Mouse (Mus musculus) small intestine, adult 2 months (tissue): ENCODE measurements around the gene Cyp4b1. TPM values are rescaled to one million over a fixed set of nuclear protein-coding genes. Genes with fewer than 3 reads are reported as not detected.
"Not testable (repeated sequence)": the region's sequence is repeated elsewhere in the genome, so short reads cannot be mapped to it uniquely, and the experiment has no call there.

Source experiments
- H3K27ac ChIP-seq: fragments of 200-500 bp; 2 replicates; pipeline ENCODE4 v1.5.1; 2012; ENCODE audit warnings: low read depth, low read length, control low read depth, inconsistent platforms; ENCODE audit not compliant: insufficient read depth
- H3K27me3 ChIP-seq: fragments of 200-500 bp; 2 replicates; pipeline ENCODE4 v1.6.1; 2012; ENCODE audit warnings: mild to moderate bottlenecking, moderate library complexity, low read length, inconsistent platforms; ENCODE audit not compliant: control insufficient read depth, insufficient read depth
- H3K36me3 ChIP-seq: fragments of 200-500 bp; 2 replicates; pipeline ENCODE4 v1.6.1; 2012; ENCODE audit warnings: mild to moderate bottlenecking, low read length, control low read depth, inconsistent platforms; ENCODE audit not compliant: control insufficient read depth, insufficient read depth
- H3K4me1 ChIP-seq: fragments of 200-500 bp; 2 replicates; pipeline ENCODE4 v1.6.1; 2012; ENCODE audit warnings: low read length, inconsistent platforms, mixed read lengths; ENCODE audit not compliant: control insufficient read depth, insufficient read depth, insufficient read length
- H3K4me3 ChIP-seq: fragments of 200-500 bp; 2 replicates; pipeline ENCODE4 v1.5.1; 2012; ENCODE audit warnings: low read depth, mild to moderate bottlenecking, control low read depth, inconsistent platforms, low read length, moderate library complexity
- CTCF ChIP-seq: fragments of 200-500 bp; IDR thresholded peaks from 2 replicates; pipeline ENCODE4 v1.5.1; 2012; ENCODE audit warnings: low read depth, mild to moderate bottlenecking, control low read depth, inconsistent platforms, low read length, moderate library complexity, mixed read lengths; ENCODE audit not compliant: insufficient replicate concordance, insufficient read length; ENCODE audit errors: extremely low read depth
- POLR2A ChIP-seq: fragments of 200-500 bp; IDR thresholded peaks from 2 replicates; pipeline ENCODE4 v1.6.1; 2012; ENCODE audit warnings: low read depth, mild to moderate bottlenecking, control low read depth, inconsistent platforms, low read length, moderate library complexity
- WGBS: fragments of 180-500 bp; shearing (Covaris S2); methylation state at CpG from one replicate; pipeline ENCODE4 v1.1.7; 2018; 5-methylcytosine and 5-hydroxymethylcytosine counted together
- polyA plus RNA-seq: library from polyadenylated mRNA; depleted of rRNA; stranded (reverse); fragments of >200 nt; gene quantifications from 2 replicates; pipeline ENCODE4 v1.2.3, GENCODE M21; 2012

Gene Cyp4b1
- polyA plus RNA-seq, 1 experiment: 213 TPM

DNA sequence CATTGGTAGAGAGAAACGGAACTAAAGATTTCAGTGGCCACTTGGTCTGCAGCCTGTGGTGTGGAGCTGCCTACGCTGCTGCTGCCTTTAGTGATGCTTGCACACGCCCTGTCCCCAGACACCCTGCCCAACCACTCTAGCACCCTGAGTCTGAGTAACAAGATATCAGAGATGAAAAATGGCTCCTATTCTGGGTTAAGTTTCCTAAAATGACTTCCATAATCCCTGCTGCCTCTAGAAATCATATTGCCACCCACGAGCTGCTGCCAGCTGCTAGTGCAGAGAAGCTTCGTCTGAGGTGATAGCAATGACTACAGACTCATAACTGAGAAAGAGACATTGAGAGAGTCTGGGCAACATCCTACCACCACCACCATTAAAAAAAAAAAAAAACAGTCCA, 3.3 kb upstream of the Cyp4b1 start:
- Histone ChIP-seq H3K27me3 (no peaks in the 10 kb centered on the region), H3K4me3 (no peak overlapping the region), H3K27ac (no peak overlapping the region), H3K4me1 (peaks cover 13% of the 10 kb centered on the region; the same call in 1 of the 2 replicates), H3K36me3 (no peaks in the 10 kb centered on the region)
- 90% methylated on average over 5 of the region's 5 CpGs for WGBS
- no peak for TF ChIP-seq POLR2A
- TF ChIP-seq CTCF: no peak

DNA sequence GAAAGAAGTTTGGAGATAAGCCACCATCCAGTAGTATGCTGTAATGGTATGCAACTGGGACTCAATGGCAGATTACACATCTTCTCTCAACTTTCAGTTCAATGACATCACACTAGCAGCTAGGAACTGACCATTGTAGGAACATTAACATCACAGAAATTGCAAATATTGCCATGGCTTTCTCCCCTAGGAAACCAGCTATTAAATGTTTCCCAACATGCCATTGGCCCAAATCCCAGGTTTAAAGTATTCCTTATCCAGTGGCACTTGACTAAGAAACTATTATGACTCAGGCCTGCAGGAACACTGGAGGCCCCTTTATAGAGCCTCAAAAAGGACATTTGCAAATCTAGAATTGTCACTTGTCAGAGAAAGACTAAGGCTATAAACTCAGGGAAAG, 1.8 kb upstream of the Cyp4b1 start:
- H3K4me3 ChIP-seq: no peak overlapping the region
- H3K27ac ChIP-seq: no peak overlapping the region
- no peaks in the 10 kb centered on the region for H3K27me3 ChIP-seq
- H3K4me1 ChIP-seq: peaks cover 23% of the 10 kb centered on the region; the same call in 1 of the 2 replicates
- TF ChIP-seq POLR2A (no peak), CTCF (no peak)
- no peaks in the 10 kb centered on the region for H3K36me3 ChIP-seq

DNA sequence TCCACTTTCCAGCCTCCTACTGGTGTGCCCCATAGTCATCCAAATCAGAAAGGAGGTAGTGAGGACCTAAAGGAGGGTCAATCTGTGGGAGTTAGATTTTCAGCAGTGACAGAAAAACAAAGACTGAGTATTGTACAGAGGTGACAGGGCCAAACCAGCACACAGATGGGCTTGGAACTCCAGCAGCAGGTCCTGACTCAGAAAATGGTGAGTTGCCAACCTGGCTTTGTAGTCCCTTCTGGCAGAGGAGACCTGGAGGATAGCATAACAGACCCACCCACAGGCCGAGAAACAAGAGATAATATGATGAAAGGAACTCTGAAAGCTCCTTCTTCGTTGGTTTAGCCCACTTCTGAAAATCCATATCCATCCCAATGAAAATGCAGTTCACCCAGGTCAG, 1.2 kb upstream of the Cyp4b1 start:
- H3K4me1 ChIP-seq: peaks cover 27% of the 10 kb centered on the region; the same call in 1 of the 2 replicates

GRCm38 (mm10) chr4:115645371-115645770, 2.2 kb downstream of the Cyp4b1 start:
- Histone ChIP-seq H3K4me1 (peaks cover 36% of the 10 kb centered on the region; the same call in 1 of the 2 replicates), H3K27ac (peak overlapping the region; percentile 77), H3K36me3 (peaks cover 6% of the 10 kb centered on the region; the same call in 1 of the 2 replicates), H3K27me3 (no peaks in the 10 kb centered on the region), H3K4me3 (no peak overlapping the region)
- TF ChIP-seq POLR2A (no peak), CTCF (no peak)

More for the DNA sequence above, 1.2 kb upstream of the Cyp4b1 start:
- TF ChIP-seq POLR2A: no peak
- no peak for TF ChIP-seq CTCF
- Histone ChIP-seq H3K27ac (no peak overlapping the region), H3K27me3 (no peaks in the 10 kb centered on the region), H3K36me3 (no peaks in the 10 kb centered on the region), H3K4me3 (no peak overlapping the region)
- WGBS: 75% methylated on average over 2 of the region's 2 CpGs

DNA sequence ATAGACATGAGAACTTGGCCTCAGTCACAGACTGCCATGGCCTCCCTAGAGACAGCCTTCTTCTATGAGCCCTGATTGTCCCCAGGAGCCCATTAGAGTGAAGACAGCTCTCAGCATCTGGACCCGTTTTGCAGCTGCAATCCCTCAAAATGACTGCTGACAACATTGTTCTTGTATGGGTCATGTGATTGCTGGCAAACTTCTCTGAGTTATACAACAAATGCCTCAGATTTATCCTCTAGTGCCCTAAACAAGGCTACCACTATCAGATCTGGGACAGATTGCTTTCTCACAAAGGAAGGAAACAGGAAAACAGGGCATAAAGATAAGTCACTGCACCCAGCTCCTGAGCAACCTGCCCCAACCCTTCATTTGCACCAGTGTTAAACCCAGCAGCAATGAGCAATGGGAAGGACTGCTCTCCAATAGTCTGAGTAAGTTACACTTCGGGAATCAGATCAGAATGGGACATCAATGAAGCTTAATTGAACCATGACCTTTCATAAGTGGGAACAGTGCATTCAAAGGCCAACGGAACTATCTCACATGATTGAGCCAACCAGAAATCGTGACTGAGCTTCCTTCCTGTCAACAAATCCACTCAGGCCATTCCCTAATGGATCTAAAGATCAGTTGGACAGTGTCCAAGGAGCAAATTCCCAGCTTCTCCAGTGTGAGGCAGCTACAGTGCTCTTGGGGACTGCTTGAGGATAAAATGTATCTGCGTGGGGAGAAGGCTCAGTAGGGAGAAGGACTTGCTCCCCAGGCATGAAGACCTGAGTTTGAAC, 4.4 kb downstream of the Cyp4b1 start:
- Histone ChIP-seq H3K4me1 (peaks cover 32% of the 10 kb centered on the region; the same call in 1 of the 2 replicates), H3K4me3 (no peak overlapping the region), H3K27me3 (no peaks in the 10 kb centered on the region), H3K27ac (peak overlapping the region; percentile 89), H3K36me3 (peaks cover 6% of the 10 kb centered on the region; the same call in 1 of the 2 replicates)
- TF ChIP-seq POLR2A (no peak), CTCF (no peak)
- 12% methylated on average over 5 of the region's 5 CpGs for WGBS

- H3K4me3 ChIP-seq, H3K27me3 ChIP-seq, H3K4me1 ChIP-seq, H3K36me3 ChIP-seq, H3K27ac ChIP-seq: not testable (repeated sequence)
- WGBS: 90% methylated on average over 3 of the region's 3 CpGs
Observed at GRCm38 (mm10) chr4:115625560-115625959, 22.0 kb downstream of the Cyp4b1 start.

DNA sequence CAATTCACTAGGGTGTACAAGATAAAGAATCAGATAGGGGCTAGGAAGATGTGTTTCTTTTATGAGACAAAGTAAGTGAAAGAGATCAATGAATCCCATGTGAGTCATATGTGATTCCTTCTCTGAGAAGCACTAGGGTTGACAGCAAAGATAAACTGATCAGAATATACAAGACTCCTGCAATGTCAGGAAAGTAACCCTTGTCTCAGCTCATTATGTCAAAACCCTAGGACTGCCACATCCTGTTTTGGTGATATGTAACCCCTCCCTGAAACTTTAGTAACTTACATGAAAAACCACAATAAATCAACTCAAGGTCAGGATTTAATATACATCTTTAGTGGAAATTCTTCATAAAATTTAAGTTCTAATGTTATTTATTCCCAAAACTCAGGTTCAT, 33.5 kb downstream of the Cyp4b1 start:
- Histone ChIP-seq H3K27ac (no peak overlapping the region), H3K4me3 (no peak overlapping the region), H3K36me3 (no peaks in the 10 kb centered on the region), H3K27me3 (no peaks in the 10 kb centered on the region), H3K4me1 (no peaks in the 10 kb centered on the region)
- TF ChIP-seq CTCF: no peak
- no peak for TF ChIP-seq POLR2A

DNA sequence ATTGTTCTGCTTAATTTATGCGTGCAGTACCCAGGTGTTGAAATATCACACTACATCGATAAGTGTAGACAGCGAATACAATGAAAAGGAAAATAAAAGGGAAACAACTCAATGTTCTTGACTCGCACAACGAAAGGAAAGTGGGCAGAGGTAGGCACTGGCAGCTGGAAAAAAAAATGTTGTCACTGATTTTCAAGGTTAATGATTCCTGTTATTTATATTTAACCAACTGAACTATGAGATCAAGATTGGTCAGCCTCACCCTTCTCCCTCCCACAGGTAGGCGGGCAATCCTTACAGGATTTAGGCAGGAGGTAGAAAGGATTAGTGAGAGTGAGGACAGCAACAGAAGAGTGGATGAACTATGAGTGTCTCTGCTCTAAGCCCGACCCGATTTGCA, 46.9 kb downstream of the Cyp4b1 start, which contains the start of gene Cyp4a32:
TSS of gene Cyp4a32 (plus strand) at position 359 of the 400 bp plus-strand sequence.
- H3K4me3 ChIP-seq, H3K27me3 ChIP-seq, H3K36me3 ChIP-seq, H3K4me1 ChIP-seq, H3K27ac ChIP-seq: not testable (repeated sequence)
- 54% methylated on average over 8 of the region's 8 CpGs for WGBS
